Mouse (Mus musculus) CH12.LX (cell line): Measurements from ENCODE around the gene Cic. TPM values are rescaled to one million over a fixed set of nuclear protein-coding genes. Genes with fewer than 3 reads are reported as not detected.
A peak's percentile ranks its signal among the peaks of the same experiment; 100 is the strongest.

Experiments used
- DNase-seq: peaks from one replicate; pipeline ENCODE4 v3.0.0-alpha.2; 2013; ENCODE audit errors: extremely low read depth
- H3K27ac ChIP-seq: 2 replicates; pipeline ENCODE4 v1.5.1; 2012; ENCODE audit warnings: low read depth, mild to moderate bottlenecking, control low read depth, moderate library complexity; ENCODE audit not compliant: insufficient read depth
- H3K27me3 ChIP-seq: replicated peaks from 2 replicates; pipeline ENCODE3; 2012; ENCODE audit warnings: inconsistent platforms
- H3K36me3 ChIP-seq, 2 experiments: replicated peaks in 1 of 2; 2 replicates each; pipeline versions ENCODE3 to v1.6.1; 2012; ENCODE audit warnings: inconsistent platforms in 1 of 2, low read length in 1 of 2, mild to moderate bottlenecking in 1 of 2, mixed read lengths in 1 of 2, moderate library complexity in 1 of 2; ENCODE audit not compliant: control insufficient read depth in 1 of 2, insufficient read depth in 1 of 2
- H3K4me1 ChIP-seq, 2 experiments: 2 replicates each; pipeline ENCODE4 v1.6.1; 2012; ENCODE audit warnings: inconsistent platforms in 1 of 2, moderate library complexity in 1 of 2; ENCODE audit not compliant: insufficient read depth in 2 of 2, control insufficient read depth in 1 of 2
- H3K4me2 ChIP-seq: 2 replicates; pipeline ENCODE4 v1.6.1; 2012; ENCODE audit warnings: low read depth, mild to moderate bottlenecking, control low read depth; ENCODE audit not compliant: poor library complexity, insufficient read depth, severe bottlenecking
- H3K4me3 ChIP-seq, 3 experiments: fragments of 150-350 bp in 1 of 3; sonication (generic) in 1 of 3; replicated peaks in 1 of 3; 2 replicates each; pipeline versions ENCODE3 to v1.5.1; 2011 to 2012; ENCODE audit warnings: low read depth in 2 of 3, low read length in 2 of 3, mild to moderate bottlenecking in 2 of 3, moderate library complexity in 2 of 3, control low read depth in 1 of 3, improper control_type of control experiment in 1 of 3, inconsistent platforms in 1 of 3, mixed read lengths in 1 of 3; ENCODE audit not compliant: poor library complexity in 1 of 3
- H3K79me2 ChIP-seq: replicated peaks from 2 replicates; pipeline ENCODE4 v1.6.1; 2012; ENCODE audit warnings: mild to moderate bottlenecking, moderate library complexity; ENCODE audit not compliant: control insufficient read depth, poor library complexity, insufficient read depth, severe bottlenecking; ENCODE audit errors: extremely low read depth
- H3K9ac ChIP-seq: 2 replicates; pipeline ENCODE4 v1.6.1; 2012; ENCODE audit warnings: low read depth, mild to moderate bottlenecking, control low read depth, moderate library complexity; ENCODE audit not compliant: insufficient read depth
- H3K9me3 ChIP-seq: replicated peaks from 2 replicates; pipeline ENCODE3; 2012; ENCODE audit warnings: low read length, inconsistent platforms, mixed read lengths
- CHD2 ChIP-seq: IDR thresholded peaks from 2 replicates; pipeline ENCODE4 v1.6.1; 2011; ENCODE audit warnings: low read length, improper control_type of control experiment
- CTCF ChIP-seq, 2 experiments: IDR thresholded peaks in 1 of 2; conservative IDR thresholded peaks in 1 of 2; 2 replicates each; pipeline ENCODE4 v1.5.1; 2011 to 2012; ENCODE audit warnings: low read depth in 2 of 2, low read length in 2 of 2, improper control_type of control experiment in 1 of 2, inconsistent platforms in 1 of 2, mild to moderate bottlenecking in 1 of 2, moderate library complexity in 1 of 2
- ELF1 ChIP-seq: IDR thresholded peaks from 2 replicates; pipeline ENCODE4 v1.6.1; 2014; ENCODE audit warnings: low read depth, mild to moderate bottlenecking, inconsistent platforms, low read length, improper control_type of control experiment
- HCFC1 ChIP-seq: IDR thresholded peaks from 2 replicates; pipeline ENCODE4 v1.6.1; 2012; ENCODE audit warnings: low read depth, mild to moderate bottlenecking, inconsistent platforms, low read length, improper control_type of control experiment
- IRF4 ChIP-seq: IDR thresholded peaks from 2 replicates; pipeline ENCODE4 v1.6.1; 2014; ENCODE audit warnings: low read depth, mild to moderate bottlenecking, inconsistent platforms, low read length, improper control_type of control experiment
- MAX ChIP-seq: IDR thresholded peaks from 2 replicates; pipeline ENCODE4 v1.6.1; 2011; ENCODE audit warnings: low read length, improper control_type of control experiment
- MAZ ChIP-seq: IDR thresholded peaks from 2 replicates; pipeline ENCODE4 v1.6.1; 2012; ENCODE audit warnings: low read depth, mild to moderate bottlenecking, inconsistent platforms, low read length, improper control_type of control experiment, moderate library complexity
- MEF2A ChIP-seq: IDR thresholded peaks from 2 replicates; pipeline ENCODE4 v1.6.1; 2014; ENCODE audit warnings: low read depth, mild to moderate bottlenecking, inconsistent platforms, low read length, improper control_type of control experiment, borderline replicate concordance
- MXI1 ChIP-seq: IDR thresholded peaks from 2 replicates; pipeline ENCODE4 v1.6.1; 2011; ENCODE audit warnings: mild to moderate bottlenecking, low read depth, low read length, improper control_type of control experiment
- NELFE ChIP-seq: IDR thresholded peaks from 2 replicates; pipeline ENCODE4 v1.6.1; 2011; ENCODE audit warnings: low read depth, low read length, improper control_type of control experiment
- NRF1 ChIP-seq: IDR thresholded peaks from 2 replicates; pipeline ENCODE4 v1.6.1; 2014; ENCODE audit warnings: low read depth, mild to moderate bottlenecking, inconsistent platforms, low read length, improper control_type of control experiment, moderate library complexity
- POLR2A ChIP-seq: IDR thresholded peaks from 2 replicates; pipeline ENCODE4 v1.6.1; 2011; ENCODE audit warnings: low read depth, mild to moderate bottlenecking, improper control_type of control experiment, low read length
- POLR2AphosphoS2 ChIP-seq: IDR thresholded peaks from 2 replicates; pipeline ENCODE4 v1.6.1; 2011; ENCODE audit warnings: low read depth, low read length, improper control_type of control experiment
- RAD21 ChIP-seq: IDR thresholded peaks from 2 replicates; pipeline ENCODE4 v1.6.1; 2011; ENCODE audit warnings: low read depth, mild to moderate bottlenecking, low read length, improper control_type of control experiment, moderate library complexity
- RCOR1 ChIP-seq: conservative IDR thresholded peaks from 2 replicates; pipeline ENCODE4 v1.6.1; 2012; ENCODE audit warnings: low read depth, mild to moderate bottlenecking, inconsistent platforms, low read length, improper control_type of control experiment
- SIN3A ChIP-seq: IDR thresholded peaks from 2 replicates; pipeline ENCODE4 v1.6.1; 2012; ENCODE audit warnings: low read length, improper control_type of control experiment, inconsistent platforms
- SMC3 ChIP-seq: IDR thresholded peaks from 2 replicates; pipeline ENCODE4 v1.6.1; 2011; ENCODE audit warnings: low read depth, low read length, improper control_type of control experiment
- TBP ChIP-seq: conservative IDR thresholded peaks from 2 replicates; pipeline ENCODE4 v1.6.1; 2011; ENCODE audit warnings: low read depth, low read length, improper control_type of control experiment
- TCF12 ChIP-seq: IDR thresholded peaks from 2 replicates; pipeline ENCODE4 v1.6.1; 2014; ENCODE audit warnings: low read depth, mild to moderate bottlenecking, inconsistent platforms, low read length, improper control_type of control experiment
- USF1 ChIP-seq: IDR thresholded peaks from 2 replicates; pipeline ENCODE4 v1.6.1; 2014; ENCODE audit warnings: low read depth, mild to moderate bottlenecking, inconsistent platforms, low read length, improper control_type of control experiment
- USF2 ChIP-seq: conservative IDR thresholded peaks from 2 replicates; pipeline ENCODE4 v1.6.1; 2011; ENCODE audit warnings: low read depth, low read length, improper control_type of control experiment
- ZC3H11A ChIP-seq: IDR thresholded peaks from 2 replicates; pipeline ENCODE4 v1.6.1; 2012; ENCODE audit warnings: low read depth, mild to moderate bottlenecking, inconsistent platforms, low read length, improper control_type of control experiment
- ZKSCAN1 ChIP-seq: IDR thresholded peaks from 2 replicates; pipeline ENCODE4 v1.6.1; 2012; ENCODE audit warnings: low read depth, inconsistent platforms, low read length, improper control_type of control experiment, borderline replicate concordance
- ZMIZ1 ChIP-seq: IDR thresholded peaks from 2 replicates; pipeline ENCODE4 v1.6.1; 2012; ENCODE audit warnings: low read depth, mild to moderate bottlenecking, inconsistent platforms, low read length, improper control_type of control experiment
- dilution Hi-C: fragments of 300-500 bp; cut with MboI; formaldehyde crosslinking; loops from 2 replicates; pipeline ENCODE4 v1.14.3; 2020; ENCODE audit warnings: low sequenced_read_pairs; ENCODE audit not compliant: extremely low pct_unique_long_range_greater_than_20kb, extremely low pct_ligation_motif_present
- in situ Hi-C: fragments of 300-500 bp; cut with MboI; formaldehyde crosslinking; loops from 3 replicates; pipeline ENCODE4 v1.14.3; 2019; ENCODE audit warnings: low sequenced_read_pairs, low pct_ligation_motif_present, low pct_unique_long_range_greater_than_20kb, mixed read lengths
- polyA plus RNA-seq: library from polyadenylated mRNA; unstranded; fragments of >175 nt; gene quantifications from 2 replicates; pipeline ENCODE4 v1.2.1, GENCODE M21; 2012; ENCODE audit warnings: low read depth; ENCODE audit not compliant: insufficient read length
- total RNA-seq, 2 experiments: library from RNA; depleted of rRNA; stranded (reverse); fragments of 300-350 nt in 1 of 2; fragments of >200 nt in 1 of 2; gene quantifications; 2 replicates each; pipeline ENCODE4 v1.2.3; 2012 to 2014

The Cic gene
- total and polyA plus RNA-seq, 3 experiments = 2.5 to 34.5 (median 21.7) TPM

GRCm38 (mm10) chr7:25221102-25221883 is 46.2 kb upstream of the Cic start, which contains the start of gene Zfp526:
Gene Zfp526 (plus strand): TSS chr7:25221425.
- Histone ChIP-seq H3K9ac (peak within 1 kb of the TSS; percentile 69), H3K27me3 (no peaks in the 10 kb centered on the region), H3K36me3 (peaks cover 29 to 45% of the 10 kb centered on the region in 2 experiments), H3K4me3 (peak within 1 kb of the TSS; percentile 72 to 76 (median 73)), H3K79me2 (peaks cover 9% of the 10 kb centered on the region), H3K9me3 (no peaks in the 10 kb centered on the region), H3K27ac (peak within 1 kb of the TSS; percentile 27), H3K4me2 (peak within 1 kb of the TSS; percentile 87), H3K4me1 (peaks cover 3 to 41% of the 10 kb centered on the region in 2 experiments; a peak in 3 of 4 replicates)
- TF ChIP-seq TBP = 0 out of 2 replicates have a peak, but pooled peaks have one; percentile 27
- TF ChIP-seq NELFE = peak; percentile 80
- peak; percentile 87 for TF ChIP-seq POLR2A
- TF ChIP-seq CHD2 = peak; percentile 74
- TF ChIP-seq USF1 = peak; percentile 84
- peak; percentile 78 for TF ChIP-seq MAX
- peak; percentile 58 for TF ChIP-seq USF2
- TF ChIP-seq NRF1 = peak; percentile 97
- TF ChIP-seq MAZ = peak; percentile 64; the same call in 1 of the 2 replicates
- TF ChIP-seq POLR2AphosphoS2 = no peak; the same call in 1 of the 2 replicates
- TF ChIP-seq ELF1 = peak; percentile 65
- TF ChIP-seq IRF4 = 0 out of 2 replicates have a peak, but pooled peaks have one; percentile 4
- TF ChIP-seq MEF2A = no peak
- TF ChIP-seq CTCF (conservative IDR thresholded peaks at IDR 0.05 in 1 of 2, IDR thresholded peaks at IDR 0.05 in 1 of 2; ENCODE audit: low read depth in 2 of 2, low read length in 2 of 2) = peak in 1 of 2 experiments; percentile 25; a peak in 2 of 4 replicates
- TF ChIP-seq ZKSCAN1 = no peak
- no peak for TF ChIP-seq RCOR1
- TF ChIP-seq TCF12 = peak; percentile 67
- peak; percentile 73 for TF ChIP-seq HCFC1
- no peak; the same call in 1 of the 2 replicates for TF ChIP-seq RAD21
- TF ChIP-seq ZMIZ1 = peak; percentile 55; the same call in 1 of the 2 replicates
- TF ChIP-seq SMC3 = peak; percentile 13; the same call in 1 of the 2 replicates
- peak; percentile 92 for TF ChIP-seq SIN3A
- no peak for TF ChIP-seq ZC3H11A
- TF ChIP-seq MXI1 = peak; percentile 87
- dilution Hi-C loops (no loop called here), in situ Hi-C loops (no loop called here)
- DNase-seq = peak; percentile 96
